Mouse (Mus musculus) forebrain, embryonic 11.5 days (tissue): ENCODE measurements around the gene Wdr74. TPM values are rescaled to one million over a fixed set of nuclear protein-coding genes. Genes with fewer than 3 reads are reported as not detected.
"Not testable (repeated sequence)": the region's sequence is repeated elsewhere in the genome, so short reads cannot be mapped to it uniquely, and the experiment has no call there.

Source experiments
- ATAC-seq: fragments of 200-750 bp; cut with Nextera tagmentation; replicated peaks from 2 replicates; pipeline ENCODE4 v1.8.0; 2017; ENCODE audit warnings: moderate TSS enrichment; ENCODE audit not compliant: low FRiP score
- DNase-seq: peaks from one replicate; pipeline ENCODE4 v3.0.0-alpha.2; 2017; ENCODE audit warnings: low spot score
- H3K27ac ChIP-seq: fragments of 300-500 bp; sonication (generic); 2 replicates; pipeline ENCODE4 v1.5.1; 2014; ENCODE audit warnings: low read depth, low read length
- H3K27me3 ChIP-seq: fragments of 300-500 bp; sonication (generic); 2 replicates; pipeline ENCODE4 v1.6.1; 2014; ENCODE audit warnings: mild to moderate bottlenecking, low read length, mixed read lengths; ENCODE audit not compliant: control insufficient read depth, insufficient read depth
- H3K36me3 ChIP-seq: fragments of 300-500 bp; sonication (generic); 2 replicates; pipeline ENCODE4 v1.6.1; 2014; ENCODE audit warnings: mild to moderate bottlenecking, low read length, moderate library complexity, mixed read lengths; ENCODE audit not compliant: control insufficient read depth, insufficient read depth
- H3K4me1 ChIP-seq: fragments of 300-500 bp; sonication (generic); replicated peaks from 2 replicates; pipeline ENCODE4 v1.6.1; 2014; ENCODE audit warnings: low read length, mixed read lengths; ENCODE audit not compliant: control insufficient read depth, insufficient read depth
- H3K4me2 ChIP-seq: fragments of 300-500 bp; sonication (generic); 2 replicates; pipeline ENCODE4 v1.6.1; 2014; ENCODE audit warnings: low read depth, mild to moderate bottlenecking, low read length, moderate library complexity, mixed read lengths; ENCODE audit not compliant: severe bottlenecking
- H3K4me3 ChIP-seq: fragments of 300-500 bp; sonication (generic); 2 replicates; pipeline ENCODE4 v1.5.1; 2014; ENCODE audit warnings: low read depth, low read length
- H3K9ac ChIP-seq: fragments of 300-500 bp; sonication (generic); 2 replicates; pipeline ENCODE4 v1.6.1; 2014; ENCODE audit warnings: low read length
- H3K9me3 ChIP-seq: fragments of 300-500 bp; sonication (generic); 2 replicates; pipeline ENCODE4 v1.6.1; 2016; ENCODE audit warnings: low read length, mixed read lengths; ENCODE audit not compliant: control insufficient read depth
- WGBS: fragments of 180-500 bp; shearing (Covaris S2); extraction: QIAGEN DNeasy Blood & Tissue Kit; methylation state at CpG from one replicate; pipeline ENCODE4 v1.1.7; 2014; 5-methylcytosine and 5-hydroxymethylcytosine counted together
- polyA plus RNA-seq: library from polyadenylated mRNA; unstranded; fragments of >200 nt; fragmentation: Nextera tagmentation; extraction: Ambion mirVana; gene quantifications from 2 replicates; pipeline ENCODE4 v1.2.1, GENCODE M21; 2014

Gene Wdr74
- polyA plus RNA-seq, 1 experiment from 2014 or later, result 79.5 TPM

GRCm38 (mm10) chr19:8713997-8714652 lies 21.5 kb upstream of the Wdr74 start:
- H3K9me3 ChIP-seq, result no peaks in the 10 kb centered on the region
- no peak for DNase-seq
- H3K4me2 ChIP-seq, result peak overlapping the region; percentile 59
- peak overlapping the region; percentile 62 for H3K27ac ChIP-seq
- peak overlapping the region; percentile 94 for H3K9ac ChIP-seq
- peak overlapping the region; percentile 89 for H3K4me3 ChIP-seq
- H3K4me1 ChIP-seq, result peaks cover 2% of the 10 kb centered on the region; the same call in 1 of the 2 replicates
- peak; percentile 14 for ATAC-seq
- 7% methylated on average over 13 of the region's 13 CpGs for WGBS
- H3K27me3 ChIP-seq, result no peaks in the 10 kb centered on the region
- H3K36me3 ChIP-seq, result peaks cover 5% of the 10 kb centered on the region

GRCm38 (mm10) chr19:8714653-8715481 lies 20.8 kb upstream of the Wdr74 start:
- Histone ChIP-seq H3K27me3 (no peaks in the 10 kb centered on the region), H3K9ac (no peak overlapping the region), H3K27ac (no peak overlapping the region), H3K36me3 (no peaks in the 10 kb centered on the region; the same call in 1 of the 2 replicates), H3K9me3 (no peaks in the 10 kb centered on the region), H3K4me1 (peaks cover 2% of the 10 kb centered on the region; the same call in 1 of the 2 replicates), H3K4me2 (no peak overlapping the region), H3K4me3 (no peak overlapping the region)
- 77% methylated on average over 10 of the region's 10 CpGs for WGBS
- ATAC-seq, result no peak
- no peak for DNase-seq

- Histone ChIP-seq H3K4me2 (no peak overlapping the region), H3K9me3 (no peaks in the 10 kb centered on the region), H3K27me3 (no peaks in the 10 kb centered on the region), H3K27ac (no peak overlapping the region), H3K36me3 (no peaks in the 10 kb centered on the region), H3K4me3 (no peak overlapping the region), H3K9ac (no peak overlapping the region), H3K4me1 (peaks cover 2% of the 10 kb centered on the region; the same call in 1 of the 2 replicates)
- no peak for ATAC-seq
- WGBS, result 67% methylated on average over 10 of the region's 10 CpGs
- DNase-seq, result no peak
These were observed 19.5 kb upstream of the Wdr74 start for GRCm38 (mm10) chr19:8715868-8716766.

GRCm38 (mm10) chr19:8716767-8717475 lies 18.7 kb upstream of the Wdr74 start:
- Histone ChIP-seq H3K27me3 (no peaks in the 10 kb centered on the region), H3K4me1 (peaks cover 3% of the 10 kb centered on the region; the same call in 1 of the 2 replicates), H3K9me3 (no peaks in the 10 kb centered on the region), H3K4me3 (no peak overlapping the region), H3K27ac (no peak overlapping the region), H3K36me3 (no peaks in the 10 kb centered on the region), H3K9ac (no peak overlapping the region), H3K4me2 (no peak overlapping the region)
- DNase-seq (no peak), ATAC-seq (no peak)
- 76% methylated on average over 8 of the region's 10 CpGs for WGBS

- no peak overlapping the region for H3K9ac ChIP-seq
- H3K4me2 ChIP-seq, result no peak overlapping the region
- ATAC-seq (no peak), DNase-seq (peak; percentile 75)
- WGBS, result 61% methylated on average over 3 of the region's 3 CpGs
- no peak overlapping the region for H3K4me3 ChIP-seq
- no peaks in the 10 kb centered on the region for H3K9me3 ChIP-seq
- H3K27ac ChIP-seq, result no peak overlapping the region
- no peaks in the 10 kb centered on the region for H3K27me3 ChIP-seq
- H3K4me1 ChIP-seq, result peaks cover 6% of the 10 kb centered on the region; the same call in 1 of the 2 replicates
- H3K36me3 ChIP-seq, result no peaks in the 10 kb centered on the region
These were observed 17.3 kb upstream of the Wdr74 start for GRCm38 (mm10) chr19:8718357-8718756.

- H3K4me1 ChIP-seq, H3K4me3 ChIP-seq, H3K27me3 ChIP-seq, H3K36me3 ChIP-seq, DNase-seq, H3K9me3 ChIP-seq, H3K27ac ChIP-seq, H3K4me2 ChIP-seq, H3K9ac ChIP-seq, ATAC-seq: not testable (repeated sequence)
These were observed 16.6 kb upstream of the Wdr74 start for GRCm38 (mm10) chr19:8719037-8719436.

GRCm38 (mm10) chr19:8721378-8721777 lies 14.2 kb upstream of the Wdr74 start:
- H3K4me3 ChIP-seq, result no peak overlapping the region
- no peak for ATAC-seq
- no peaks in the 10 kb centered on the region for H3K9me3 ChIP-seq
- peaks cover 12% of the 10 kb centered on the region for H3K4me1 ChIP-seq
- H3K4me2 ChIP-seq, result no peak overlapping the region
- H3K36me3 ChIP-seq, result peaks cover 10% of the 10 kb centered on the region; the same call in 1 of the 2 replicates
- no peaks in the 10 kb centered on the region for H3K27me3 ChIP-seq
- no peak for DNase-seq
- WGBS, result 92% methylated on average over 1 of the region's 1 CpGs
- no peak overlapping the region for H3K27ac ChIP-seq
- H3K9ac ChIP-seq, result no peak overlapping the region

GRCm38 (mm10) chr19:8722021-8722420 lies 13.6 kb upstream of the Wdr74 start:
- ATAC-seq, result no peak
- WGBS, result 63% methylated on average over 4 of the region's 4 CpGs

More at GRCm38 (mm10) chr19:8722021-8722420, 13.6 kb upstream of the Wdr74 start:
- H3K9ac ChIP-seq, result peak overlapping the region; percentile 98
- peaks cover 12% of the 10 kb centered on the region for H3K4me1 ChIP-seq
- peak overlapping the region; percentile 88; the same call in 1 of the 2 replicates for H3K27ac ChIP-seq
- peaks cover 10% of the 10 kb centered on the region; the same call in 1 of the 2 replicates for H3K36me3 ChIP-seq
- H3K4me3 ChIP-seq, result peak overlapping the region; percentile 89
- peak overlapping the region; percentile 71 for H3K4me2 ChIP-seq
- no peak for DNase-seq
- H3K9me3 ChIP-seq, result no peaks in the 10 kb centered on the region
- no peaks in the 10 kb centered on the region for H3K27me3 ChIP-seq
